Mouse (Mus musculus) liver, embryonic 14.5 days (tissue): Measurements from ENCODE around the gene Aqp12. TPM values are rescaled to one million over a fixed set of nuclear protein-coding genes. Genes with fewer than 3 reads are reported as not detected.

Experiments
- ATAC-seq: fragments of 200-750 bp; cut with Nextera tagmentation; 2 replicates; pipeline ENCODE4 v1.8.0; 2017; ENCODE audit warnings: moderate number of reproducible peaks, mild to moderate bottlenecking, moderate library complexity; ENCODE audit not compliant: insufficient read depth
- DNase-seq, 3 experiments: peaks; one replicate each; pipeline ENCODE4 v3.0.0-alpha.2; 2012 to 2013; ENCODE audit warnings: low read depth in 3 of 3, low spot score in 3 of 3
- H3K27ac ChIP-seq: fragments of 300-500 bp; sonication (generic); 2 replicates; pipeline ENCODE4 v1.5.1; 2014; ENCODE audit warnings: moderate library complexity, mild to moderate bottlenecking, control low read depth, inconsistent platforms
- H3K27me3 ChIP-seq: fragments of 300-500 bp; sonication (generic); 2 replicates; pipeline ENCODE4 v1.6.1; 2014; ENCODE audit warnings: mild to moderate bottlenecking, low read length, moderate library complexity; ENCODE audit not compliant: control insufficient read depth, insufficient read depth
- H3K36me3 ChIP-seq: fragments of 300-500 bp; sonication (generic); replicated peaks from 2 replicates; pipeline ENCODE4 v1.6.1; 2014; ENCODE audit warnings: low read depth; ENCODE audit not compliant: control insufficient read depth, insufficient read depth
- H3K4me1 ChIP-seq, 2 experiments: fragments of 200-500 bp in 1 of 2; fragments of 300-500 bp in 1 of 2; sonication (generic) in 1 of 2; replicated peaks; 2 replicates each; pipeline ENCODE4 v1.6.1; 2012 to 2014; ENCODE audit warnings: antibody characterized with exemption in 1 of 2, inconsistent platforms in 1 of 2, low read length in 1 of 2; ENCODE audit not compliant: control insufficient read depth in 2 of 2, insufficient read depth in 2 of 2
- H3K4me2 ChIP-seq: fragments of 300-500 bp; sonication (generic); 2 replicates; pipeline ENCODE4 v1.6.1; 2014; ENCODE audit warnings: low read depth, mild to moderate bottlenecking, control low read depth, moderate library complexity
- H3K4me3 ChIP-seq, 2 experiments: fragments of 200-500 bp in 1 of 2; fragments of 300-500 bp in 1 of 2; sonication (generic) in 1 of 2; 2 replicates each; pipeline ENCODE4 v1.5.1; 2012 to 2014; ENCODE audit warnings: low read depth in 2 of 2, low read length in 2 of 2, mild to moderate bottlenecking in 2 of 2, control low read depth in 1 of 2, inconsistent platforms in 1 of 2, moderate library complexity in 1 of 2; ENCODE audit not compliant: insufficient read depth in 1 of 2
- H3K9ac ChIP-seq: fragments of 300-500 bp; sonication (generic); replicated peaks from 2 replicates; pipeline ENCODE4 v1.6.1; 2014; ENCODE audit warnings: mild to moderate bottlenecking, control low read depth, moderate library complexity
- H3K9me3 ChIP-seq: fragments of 300-500 bp; sonication (generic); 2 replicates; pipeline ENCODE4 v1.6.1; 2016; ENCODE audit warnings: low read length, mixed read lengths; ENCODE audit not compliant: control insufficient read depth
- CTCF ChIP-seq: IDR thresholded peaks from 2 replicates; pipeline ENCODE4 v1.5.1; 2016; ENCODE audit warnings: antibody characterized with exemption, low read depth, control low read depth
- EP300 ChIP-seq: IDR thresholded peaks from 2 replicates; pipeline ENCODE4 v1.6.1; 2016; ENCODE audit warnings: antibody characterized with exemption, low read depth
- WGBS: fragments of 180-500 bp; shearing (Covaris S2); extraction: QIAGEN DNeasy Blood & Tissue Kit; methylation state at CpG from one replicate; pipeline ENCODE4 v1.1.7; 2014; ENCODE audit not compliant: insufficient replicate concordance; 5-methylcytosine and 5-hydroxymethylcytosine counted together
- polyA plus RNA-seq, 2 experiments: library from polyadenylated mRNA; depleted of rRNA in 1 of 2; stranded (reverse) in 1 of 2; unstranded in 1 of 2; fragments of >200 nt; fragmentation: Nextera tagmentation in 1 of 2; extraction: Ambion mirVana in 1 of 2; gene quantifications; 2 replicates each; pipeline versions ENCODE4 v1.2.1 to v1.2.3; 2012 to 2014

Aqp12 gene
- polyA plus RNA-seq, 2 experiments, result not detected

DNA sequence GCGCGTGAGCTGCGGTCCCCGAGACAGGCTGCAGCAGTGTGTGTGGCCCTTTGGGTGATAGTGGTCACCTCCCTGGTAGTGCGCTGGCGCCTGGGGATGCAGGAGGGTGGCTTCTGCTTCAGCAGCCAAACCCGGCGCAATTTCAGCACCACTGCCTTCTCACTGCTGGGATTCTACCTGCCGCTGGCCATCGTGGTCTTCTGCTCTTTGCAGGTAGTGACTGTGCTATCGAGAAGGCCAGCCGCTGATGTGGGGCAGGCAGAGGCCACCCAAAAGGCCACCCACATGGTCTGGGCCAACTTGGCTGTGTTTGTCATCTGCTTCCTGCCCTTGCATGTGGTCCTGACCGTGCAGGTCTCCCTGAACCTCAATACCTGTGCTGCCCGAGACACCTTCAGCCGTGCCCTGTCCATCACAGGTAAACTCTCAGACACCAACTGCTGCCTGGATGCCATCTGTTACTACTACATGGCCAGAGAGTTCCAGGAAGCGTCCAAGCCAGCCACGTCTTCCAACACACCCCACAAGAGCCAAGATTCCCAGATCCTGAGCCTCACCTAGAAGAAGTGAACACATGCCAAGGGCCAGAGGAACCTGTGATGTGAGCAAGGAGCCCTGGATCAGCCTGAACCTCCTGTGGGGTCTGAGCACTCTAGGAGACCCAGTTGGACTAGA is 23.1 kb upstream of the Aqp12 start:
- no peak overlapping the region for H3K9ac ChIP-seq
- no peak overlapping the region for H3K4me2 ChIP-seq
- no peak for ATAC-seq
- DNase-seq, result no peak
- no peaks in the 10 kb centered on the region for H3K9me3 ChIP-seq
- no peaks in the 10 kb centered on the region for H3K36me3 ChIP-seq
- H3K4me1 ChIP-seq, result 0 out of 4 replicates have a peak, but pooled peaks cover 0 to 2% of the 10 kb centered on the region in 2 experiments
- TF ChIP-seq CTCF (no peak), EP300 (no peak)
- no peaks in the 10 kb centered on the region for H3K27me3 ChIP-seq
- no peak overlapping the region for H3K27ac ChIP-seq
- H3K4me3 ChIP-seq, result no peak overlapping the region
- 81% methylated on average over 17 of the region's 17 CpGs for WGBS

DNA sequence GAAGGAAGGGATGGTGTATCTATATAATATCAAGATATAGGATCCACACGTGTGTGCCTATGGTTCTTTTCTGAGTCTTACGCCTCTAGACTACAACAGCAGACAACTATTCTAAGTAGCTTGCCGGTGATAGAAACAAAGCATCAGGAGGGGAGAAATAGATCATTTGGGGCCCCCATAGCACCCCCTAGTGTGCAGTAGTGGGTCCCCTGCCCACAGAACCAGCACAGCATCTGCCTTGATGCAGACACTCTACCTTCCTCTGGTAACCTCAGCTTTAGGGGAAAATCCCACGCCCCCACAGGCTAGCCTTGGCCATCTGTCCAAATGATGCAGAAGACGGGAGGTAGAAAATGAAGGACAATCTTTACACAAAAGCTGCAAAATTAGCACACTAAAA is 21.1 kb upstream of the Aqp12 start:
- H3K27ac ChIP-seq, result no peak overlapping the region
- H3K4me3 ChIP-seq, result no peak overlapping the region
- no peaks in the 10 kb centered on the region for H3K9me3 ChIP-seq
- H3K9ac ChIP-seq, result no peak overlapping the region
- H3K36me3 ChIP-seq, result no peaks in the 10 kb centered on the region
- ATAC-seq (no peak), DNase-seq (no peak)
- H3K4me2 ChIP-seq, result no peak overlapping the region
- 0 out of 4 replicates have a peak, but pooled peaks cover 0 to 2% of the 10 kb centered on the region in 2 experiments for H3K4me1 ChIP-seq
- 64% methylated on average over 5 of the region's 5 CpGs for WGBS
- TF ChIP-seq EP300, result no peak
- TF ChIP-seq CTCF, result peak; percentile 19; the same call in 1 of the 2 replicates
- no peaks in the 10 kb centered on the region for H3K27me3 ChIP-seq

DNA sequence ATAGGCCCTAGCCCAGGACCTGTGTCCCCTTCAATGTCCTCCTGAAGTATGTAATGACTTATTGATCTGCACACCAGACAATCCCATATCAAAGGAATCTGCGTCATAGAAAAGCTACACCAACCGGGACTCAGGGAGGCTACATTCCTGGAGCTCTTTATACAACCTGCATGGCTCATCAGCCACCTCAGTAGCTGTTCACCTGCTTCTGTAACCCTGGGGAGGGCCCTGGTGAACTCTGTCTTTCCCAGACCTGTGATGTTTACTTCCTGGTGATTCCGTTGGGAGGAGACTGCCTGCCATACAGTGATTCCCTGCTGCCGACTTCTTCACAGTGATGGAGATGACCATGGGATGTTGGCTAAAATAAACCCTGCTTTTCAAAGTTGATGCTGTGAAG is 17.2 kb upstream of the Aqp12 start:
- Histone ChIP-seq H3K4me3 (no peak overlapping the region), H3K4me2 (no peak overlapping the region), H3K9ac (no peak overlapping the region), H3K27me3 (no peaks in the 10 kb centered on the region), H3K36me3 (no peaks in the 10 kb centered on the region), H3K27ac (no peak overlapping the region), H3K4me1 (no peaks in the 10 kb centered on the region), H3K9me3 (no peaks in the 10 kb centered on the region)
- 58% methylated on average over 4 of the region's 4 CpGs for WGBS
- TF ChIP-seq CTCF (no peak), EP300 (no peak)
- DNase-seq (no peak), ATAC-seq (no peak)

DNA sequence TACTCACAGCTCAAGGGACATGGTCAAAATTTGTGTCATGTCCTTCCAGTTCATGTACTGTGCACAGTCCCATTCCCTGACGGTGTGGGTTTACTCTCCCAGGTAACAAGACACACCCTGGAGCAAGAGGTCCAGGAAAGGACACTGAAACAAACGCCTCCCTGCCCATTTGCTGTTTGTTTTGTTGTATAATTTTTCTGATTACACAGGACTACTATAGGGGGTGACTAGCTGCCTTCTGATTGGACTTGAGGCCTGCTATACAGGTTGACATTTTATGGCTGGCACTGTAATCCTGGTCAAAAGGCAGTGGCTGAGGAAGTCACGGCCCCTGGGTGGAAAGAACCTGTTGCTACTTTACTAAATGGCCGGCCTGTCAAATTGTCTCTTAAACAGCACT is 16.2 kb upstream of the Aqp12 start:
- Histone ChIP-seq H3K36me3 (no peaks in the 10 kb centered on the region), H3K4me1 (no peaks in the 10 kb centered on the region), H3K4me2 (no peak overlapping the region), H3K27me3 (no peaks in the 10 kb centered on the region), H3K4me3 (no peak overlapping the region), H3K9me3 (no peaks in the 10 kb centered on the region), H3K27ac (no peak overlapping the region), H3K9ac (no peak overlapping the region)
- TF ChIP-seq CTCF (no peak), EP300 (no peak)
- DNase-seq (no peak), ATAC-seq (no peak)
- WGBS, result 54% methylated on average over 4 of the region's 4 CpGs

DNA sequence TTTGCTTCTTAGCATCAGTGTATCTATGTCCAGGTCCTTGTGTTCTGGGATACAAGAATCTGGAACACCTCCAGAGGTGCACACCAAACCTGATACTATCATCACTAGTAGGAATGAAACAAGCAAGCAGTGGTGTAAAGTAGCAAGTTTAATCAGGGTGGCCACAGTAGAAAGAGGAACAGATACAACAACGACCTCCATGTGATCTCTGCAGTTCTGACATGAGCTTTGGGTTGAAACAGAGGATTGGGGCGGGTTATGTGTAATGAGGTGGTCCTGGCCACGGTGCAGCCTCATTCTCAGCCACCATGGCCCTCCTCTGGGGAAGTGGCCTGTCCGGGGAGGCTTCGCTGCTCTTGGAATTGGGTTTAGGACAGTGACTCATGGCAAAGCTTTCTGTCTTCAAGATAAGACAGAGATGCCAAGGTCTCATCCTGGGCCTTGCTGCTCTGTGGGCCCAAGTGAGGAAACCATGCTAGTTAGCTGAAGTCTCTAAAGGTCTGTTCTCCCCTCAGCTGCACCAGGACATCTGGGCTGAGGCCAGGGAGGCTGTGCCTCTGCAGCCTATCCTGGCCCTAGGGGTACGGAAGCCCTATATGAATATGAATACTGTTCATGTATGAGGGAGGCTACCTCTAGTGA is 13.8 kb upstream of the Aqp12 start:
- DNase-seq, result no peak
- no peak for TF ChIP-seq CTCF
- no peak for TF ChIP-seq EP300

More for the DNA sequence above, 13.8 kb upstream of the Aqp12 start:
- no peak for ATAC-seq
- no peak overlapping the region for H3K9ac ChIP-seq
- H3K4me1 ChIP-seq, result no peaks in the 10 kb centered on the region
- 55% methylated on average over 6 of the region's 6 CpGs for WGBS
- no peaks in the 10 kb centered on the region for H3K27me3 ChIP-seq
- no peaks in the 10 kb centered on the region for H3K9me3 ChIP-seq
- no peak overlapping the region for H3K4me2 ChIP-seq
- no peak overlapping the region for H3K4me3 ChIP-seq
- no peaks in the 10 kb centered on the region for H3K36me3 ChIP-seq
- no peak overlapping the region for H3K27ac ChIP-seq
